Mouse (Mus musculus): ENCODE results near the gene Gm11938. TPM values are rescaled to one million over a fixed set of nuclear protein-coding genes. Genes with fewer than 3 reads are reported as not detected.
"Not testable (repeated sequence)": the region's sequence is repeated elsewhere in the genome, so short reads cannot be mapped to it uniquely, and the experiment has no call there.

Gm11938 gene
- polyA plus RNA-seq (2015; fragmentation: Nextera tagmentation; extraction: Ambion mirVana) = not detected in 2 replicates

DNA sequence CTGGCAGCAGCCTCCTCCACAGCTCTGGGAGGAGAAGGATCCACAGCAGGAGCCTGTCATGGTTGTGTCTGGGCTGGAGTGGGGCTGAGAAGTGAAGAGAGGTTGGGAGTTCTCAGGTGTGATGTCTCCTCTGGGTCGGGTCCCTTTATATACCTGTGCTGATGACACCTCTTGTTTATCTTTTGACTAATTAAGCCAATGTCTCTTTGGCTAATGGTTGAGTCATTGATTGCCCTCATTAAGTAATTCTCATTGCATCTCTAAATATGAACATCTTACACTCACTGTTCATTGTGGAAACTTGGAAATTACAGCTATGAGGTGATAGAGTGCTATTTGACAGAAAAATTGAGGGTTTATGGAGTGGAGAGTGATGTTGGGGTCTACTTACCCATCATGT is at the start of gene Gm11938:
Gene Gm11938 (minus strand): TSS at position 101 of the 400 bp plus-strand sequence.
- not testable (repeated sequence) for H3K4me3 ChIP-seq; H3K36me3 ChIP-seq (ENCODE audit: poor library complexity, severe bottlenecking); ATAC-seq; H3K9me3 ChIP-seq (replicated peaks); H3K4me1 ChIP-seq; H3K27ac ChIP-seq; H3K27me3 ChIP-seq; H3K4me2 ChIP-seq; H3K9ac ChIP-seq
- WGBS = 71% methylated on average over 1 of the region's 1 CpGs

DNA sequence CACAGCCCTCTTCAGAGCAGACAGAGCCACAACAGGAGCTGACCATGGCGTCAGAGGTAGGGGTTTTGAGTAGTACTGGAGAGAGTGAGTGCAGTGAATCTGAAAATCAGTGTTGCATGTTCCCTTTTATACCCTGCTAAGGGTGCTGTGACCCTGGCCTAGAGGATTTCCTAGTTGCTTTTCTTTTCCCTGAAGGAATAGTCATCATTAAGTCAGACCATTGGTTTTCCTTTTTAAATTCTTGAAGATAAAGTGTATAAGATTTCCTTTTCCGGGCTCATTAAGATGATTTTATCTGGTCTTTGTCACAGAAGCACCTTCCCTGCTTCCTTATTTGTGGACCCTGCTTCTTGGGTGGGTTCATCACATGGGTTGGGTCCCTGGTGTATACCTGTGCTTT is 47.0 kb upstream of the Gm11938 start, which contains the start of gene Gm11555:
Gene Gm11555 (minus strand): TSS at position 101 of the 400 bp plus-strand sequence.
- Histone ChIP-seq H3K4me2 (no peak within 1 kb of the TSS), H3K4me1 (no peaks in the 10 kb centered on the region), H3K9me3 (replicated peaks) (no peaks in the 10 kb centered on the region), H3K27ac (no peak within 1 kb of the TSS), H3K27me3 (no peaks in the 10 kb centered on the region), H3K9ac (no peak within 1 kb of the TSS), H3K4me3 (no peak within 1 kb of the TSS), H3K36me3 (ENCODE audit: poor library complexity, severe bottlenecking) (no peaks in the 10 kb centered on the region)
- 88% methylated on average over 2 of the region's 2 CpGs for WGBS
- ATAC-seq = no peak

- H3K36me3 ChIP-seq (ENCODE audit: poor library complexity, severe bottlenecking) = no peaks in the 10 kb centered on the region
- H3K4me3 ChIP-seq = no peak overlapping the region
- H3K27me3 ChIP-seq = no peaks in the 10 kb centered on the region
- H3K4me1 ChIP-seq = no peaks in the 10 kb centered on the region
- no peak overlapping the region for H3K4me2 ChIP-seq
- H3K27ac ChIP-seq = no peak overlapping the region
- no peak for ATAC-seq
- H3K9ac ChIP-seq = no peak overlapping the region
- WGBS = 89% methylated on average over 15 of the region's 15 CpGs
- no peaks in the 10 kb centered on the region for H3K9me3 ChIP-seq (replicated peaks)
These were observed 43.3 kb upstream of the Gm11938 start for GRCm38 (mm10) chr11:99646444-99646843.

DNA sequence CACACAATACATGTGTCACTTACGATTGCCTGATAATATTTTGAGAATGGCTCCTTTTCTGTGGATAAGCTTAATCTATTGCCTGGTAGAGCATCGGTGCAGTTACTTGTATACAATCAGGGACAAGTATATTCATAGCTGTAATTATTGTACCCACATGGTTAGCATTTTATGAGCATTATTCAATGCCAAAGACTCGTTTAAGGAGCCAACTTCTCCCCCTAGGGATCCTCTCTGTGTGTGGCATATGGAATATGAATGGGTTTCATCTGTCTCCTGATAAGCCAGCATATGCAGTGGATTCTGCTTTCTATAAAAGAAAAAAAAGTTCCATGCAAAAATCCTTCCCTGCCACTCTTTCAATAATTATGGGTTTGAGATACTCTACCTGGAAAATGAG is 41.2 kb upstream of the Gm11938 start:
- Histone ChIP-seq H3K4me2 (no peak overlapping the region), H3K9ac (no peak overlapping the region), H3K4me3 (no peak overlapping the region), H3K36me3 (ENCODE audit: poor library complexity, severe bottlenecking) (no peaks in the 10 kb centered on the region), H3K9me3 (replicated peaks) (no peaks in the 10 kb centered on the region), H3K4me1 (no peaks in the 10 kb centered on the region), H3K27me3 (no peaks in the 10 kb centered on the region), H3K27ac (no peak overlapping the region)
- ATAC-seq = no peak
- 72% methylated on average over 3 of the region's 3 CpGs for WGBS

DNA sequence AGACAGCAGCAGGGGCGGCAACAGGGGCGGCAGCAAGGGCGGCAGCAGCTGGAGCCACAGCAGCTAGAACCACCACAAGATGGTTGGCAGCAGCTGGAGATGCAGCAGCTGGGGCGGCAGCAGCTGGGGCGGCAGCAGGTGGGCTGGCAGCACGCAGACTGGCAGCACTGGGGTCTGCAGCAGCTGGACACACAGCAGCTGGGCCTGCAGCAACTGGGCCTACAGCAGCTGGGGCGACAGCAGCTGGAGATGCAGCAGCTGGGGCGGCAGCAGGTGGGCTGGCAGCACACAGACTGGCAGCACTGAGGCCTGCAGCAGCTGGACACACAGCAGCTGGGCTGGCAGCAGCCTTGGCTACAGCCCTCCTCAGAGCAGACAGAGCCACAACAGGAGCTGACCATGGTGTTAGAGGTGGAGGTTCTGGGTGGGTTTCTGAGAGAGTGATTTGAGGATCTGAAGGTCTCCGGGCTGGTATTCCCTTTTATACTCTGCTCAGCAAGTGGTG is 40.6 kb upstream of the Gm11938 start, which contains the start of gene Krtap4-7:
Gene Krtap4-7 (minus strand): TSS at position 455 of the 505 bp plus-strand sequence.
- WGBS = 80% methylated on average over 8 of the region's 9 CpGs

GRCm38 (mm10) chr11:99640926-99641325 is 37.8 kb upstream of the Gm11938 start:
- H3K4me1 ChIP-seq = no peaks in the 10 kb centered on the region
- ATAC-seq = no peak
- H3K27me3 ChIP-seq = no peaks in the 10 kb centered on the region
- no peak overlapping the region for H3K4me3 ChIP-seq
- H3K9me3 ChIP-seq (replicated peaks) = no peaks in the 10 kb centered on the region
- H3K27ac ChIP-seq = no peak overlapping the region
- WGBS = 30% methylated on average over 1 of the region's 1 CpGs
- H3K9ac ChIP-seq = no peak overlapping the region
- H3K36me3 ChIP-seq (ENCODE audit: poor library complexity, severe bottlenecking) = no peaks in the 10 kb centered on the region
- no peak overlapping the region for H3K4me2 ChIP-seq

More for the DNA sequence above, 40.6 kb upstream of the Gm11938 start, which contains the start of gene Krtap4-7:
- H3K9ac ChIP-seq; H3K4me1 ChIP-seq; H3K36me3 ChIP-seq (ENCODE audit: poor library complexity, severe bottlenecking); ATAC-seq; H3K27me3 ChIP-seq; H3K4me2 ChIP-seq; H3K4me3 ChIP-seq; H3K27ac ChIP-seq; H3K9me3 ChIP-seq (replicated peaks): not testable (repeated sequence)

GRCm38 (mm10) chr11:99637086-99637485 is 34.0 kb upstream of the Gm11938 start:
- Histone ChIP-seq H3K9ac (no peak overlapping the region), H3K4me2 (no peak overlapping the region), H3K36me3 (ENCODE audit: poor library complexity, severe bottlenecking) (no peaks in the 10 kb centered on the region), H3K4me3 (no peak overlapping the region), H3K4me1 (no peaks in the 10 kb centered on the region), H3K27me3 (no peaks in the 10 kb centered on the region), H3K9me3 (replicated peaks) (no peaks in the 10 kb centered on the region), H3K27ac (no peak overlapping the region)
- WGBS = 79% methylated on average over 1 of the region's 1 CpGs
- ATAC-seq = no peak

DNA sequence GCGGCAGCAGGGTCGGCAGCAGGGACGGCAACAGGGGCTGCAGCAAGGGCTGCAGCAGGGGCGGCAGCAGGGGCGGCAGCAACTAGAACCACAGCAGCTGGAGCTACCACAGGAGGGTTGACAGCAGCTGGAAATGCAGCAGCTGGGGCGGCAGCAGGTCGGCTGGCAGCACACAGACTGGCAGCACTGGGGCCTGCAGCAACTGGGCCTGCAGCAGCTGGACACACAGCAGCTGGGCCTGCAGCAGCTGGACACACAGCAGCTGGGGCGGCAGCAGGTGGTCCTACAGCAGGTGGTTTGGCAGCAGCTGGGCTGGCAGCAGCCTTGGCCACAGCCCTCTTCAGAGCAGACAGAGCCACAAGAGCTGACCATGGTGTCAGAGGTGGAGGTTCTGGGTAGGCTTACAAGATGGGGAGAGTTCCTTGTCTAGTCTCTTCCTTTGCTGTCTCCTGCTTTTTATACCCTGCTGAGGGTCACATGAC is 31.6 kb upstream of the Gm11938 start, which contains the start of gene Krtap4-2:
Gene Krtap4-2 (minus strand): TSS at position 432 of the 482 bp plus-strand sequence.
- H3K4me3 ChIP-seq = no peak within 1 kb of the TSS
- no peaks in the 10 kb centered on the region for H3K4me1 ChIP-seq
- no peak within 1 kb of the TSS for H3K9ac ChIP-seq
- H3K4me2 ChIP-seq = no peak within 1 kb of the TSS
- no peak for ATAC-seq
- H3K36me3 ChIP-seq (ENCODE audit: poor library complexity, severe bottlenecking) = no peaks in the 10 kb centered on the region
- H3K27ac ChIP-seq = no peak within 1 kb of the TSS
- no peaks in the 10 kb centered on the region for H3K9me3 ChIP-seq (replicated peaks)
- 40% methylated on average over 8 of the region's 8 CpGs for WGBS
- H3K27me3 ChIP-seq = no peaks in the 10 kb centered on the region

- no peak for ATAC-seq
- Histone ChIP-seq H3K9me3 (replicated peaks) (no peaks in the 10 kb centered on the region), H3K4me1 (no peaks in the 10 kb centered on the region), H3K4me3 (no peak overlapping the region), H3K4me2 (no peak overlapping the region), H3K9ac (no peak overlapping the region), H3K27ac (no peak overlapping the region), H3K27me3 (no peaks in the 10 kb centered on the region), H3K36me3 (ENCODE audit: poor library complexity, severe bottlenecking) (no peaks in the 10 kb centered on the region)
- 76% methylated on average over 2 of the region's 2 CpGs for WGBS
These were observed 30.2 kb upstream of the Gm11938 start for GRCm38 (mm10) chr11:99633293-99633692.

- no peak for ATAC-seq
- no peaks in the 10 kb centered on the region for H3K27me3 ChIP-seq
- no peak overlapping the region for H3K4me3 ChIP-seq
- 78% methylated on average over 3 of the region's 3 CpGs for WGBS
- H3K27ac ChIP-seq = no peak overlapping the region
- H3K36me3 ChIP-seq (ENCODE audit: poor library complexity, severe bottlenecking) = no peaks in the 10 kb centered on the region
- H3K4me2 ChIP-seq = no peak overlapping the region
- no peaks in the 10 kb centered on the region for H3K4me1 ChIP-seq
- H3K9me3 ChIP-seq (replicated peaks) = no peaks in the 10 kb centered on the region
- no peak overlapping the region for H3K9ac ChIP-seq
These were observed 27.8 kb upstream of the Gm11938 start for GRCm38 (mm10) chr11:99630890-99631289.

- H3K4me3 ChIP-seq = no peak within 1 kb of the TSS
- no peaks in the 10 kb centered on the region for H3K9me3 ChIP-seq (replicated peaks)
- 87% methylated on average over 4 of the region's 4 CpGs for WGBS
- no peak for ATAC-seq
- H3K36me3 ChIP-seq (ENCODE audit: poor library complexity, severe bottlenecking) = no peaks in the 10 kb centered on the region
- H3K9ac ChIP-seq = no peak within 1 kb of the TSS
- no peaks in the 10 kb centered on the region for H3K27me3 ChIP-seq
- no peak within 1 kb of the TSS for H3K4me2 ChIP-seq
- H3K4me1 ChIP-seq = no peaks in the 10 kb centered on the region
- H3K27ac ChIP-seq = no peak within 1 kb of the TSS
These were observed 25.0 kb upstream of the Gm11938 start, which contains the start of gene Krtap4-1 for GRCm38 (mm10) chr11:99628138-99628537. Gene Krtap4-1, minus strand, starts transcription at chr11:99628238.

DNA sequence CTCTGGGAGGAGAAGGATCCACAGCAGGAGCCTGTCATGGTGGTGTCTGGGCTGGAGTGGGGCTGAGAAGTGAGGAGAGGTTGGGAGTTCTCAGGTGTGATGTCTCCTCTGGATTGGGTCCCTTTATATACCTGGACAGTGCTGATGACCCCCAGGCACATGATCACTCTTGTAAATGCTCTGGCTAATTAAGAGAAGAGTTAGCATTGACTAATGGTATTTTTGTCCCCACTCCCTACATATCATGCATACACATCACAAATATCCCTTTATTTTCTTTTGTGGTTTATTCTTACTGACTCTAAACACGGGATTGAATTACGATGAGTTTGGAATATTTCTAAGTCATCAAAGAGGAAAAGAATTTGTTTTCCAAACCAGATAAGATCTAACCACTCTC is 17.2 kb upstream of the Gm11938 start, which contains the start of gene Gm11562:
Gene Gm11562 (minus strand): TSS at position 101 of the 400 bp plus-strand sequence.
- no peak within 1 kb of the TSS for H3K4me3 ChIP-seq
- no peak within 1 kb of the TSS for H3K9ac ChIP-seq
- no peak for ATAC-seq
- no peak within 1 kb of the TSS for H3K4me2 ChIP-seq
- no peaks in the 10 kb centered on the region for H3K36me3 ChIP-seq (ENCODE audit: poor library complexity, severe bottlenecking)
- H3K4me1 ChIP-seq = no peaks in the 10 kb centered on the region
- no peak within 1 kb of the TSS for H3K27ac ChIP-seq
- H3K27me3 ChIP-seq = no peaks in the 10 kb centered on the region
- WGBS = 85% methylated on average over 2 of the region's 2 CpGs
- H3K9me3 ChIP-seq (replicated peaks) = no peaks in the 10 kb centered on the region
